Mouse (Mus musculus) erythroblast, embryonic 14.5 days (primary cell): ENCODE measurements around the gene 1500009C09Rik. TPM values are rescaled to one million over a fixed set of nuclear protein-coding genes. Genes with fewer than 3 reads are reported as not detected.

Source experiments
- H3K27me3 ChIP-seq: 2 replicates; pipeline ENCODE4 v1.6.1; 2012; ENCODE audit warnings: inconsistent platforms; ENCODE audit not compliant: control insufficient read depth
- H3K36me3 ChIP-seq: 2 replicates; pipeline ENCODE4 v1.6.1; 2012; ENCODE audit warnings: mild to moderate bottlenecking, inconsistent platforms; ENCODE audit not compliant: control insufficient read depth
- H3K4me1 ChIP-seq: 2 replicates; pipeline ENCODE4 v1.6.1; 2012; ENCODE audit warnings: inconsistent platforms; ENCODE audit not compliant: control insufficient read depth
- H3K4me3 ChIP-seq: replicated peaks from 2 replicates; pipeline ENCODE3; 2012; ENCODE audit warnings: moderate library complexity, mild to moderate bottlenecking, inconsistent platforms
- H3K9me3 ChIP-seq: 2 replicates; pipeline ENCODE4 v1.6.1; 2012; ENCODE audit warnings: low read length, inconsistent platforms, mixed read lengths; ENCODE audit not compliant: control insufficient read depth
- GATA1 ChIP-seq: IDR thresholded peaks from 2 replicates; pipeline ENCODE4 v1.6.1; 2012; ENCODE audit warnings: low read length, inconsistent platforms, mixed read lengths
- TAL1 ChIP-seq: IDR thresholded peaks from 3 replicates; pipeline ENCODE4 v1.6.1; 2012; ENCODE audit warnings: low read length, inconsistent platforms, mixed read lengths
- polyA plus RNA-seq: library from polyadenylated mRNA; stranded (reverse); fragments of >175 nt; gene quantifications from 2 replicates; pipeline ENCODE4 v1.2.3, GENCODE M21; 2012

1500009C09Rik gene
- polyA plus RNA-seq, 1 experiment = not detected

- peaks cover 83% of the 10 kb centered on the region for H3K27me3 ChIP-seq
- H3K36me3 ChIP-seq = peaks cover 20% of the 10 kb centered on the region
- H3K9me3 ChIP-seq = peaks cover 8% of the 10 kb centered on the region; the same call in 1 of the 2 replicates
- peaks cover 7% of the 10 kb centered on the region for H3K4me1 ChIP-seq
- TF ChIP-seq GATA1 = no peak
- no peak for TF ChIP-seq TAL1
- no peak overlapping the region for H3K4me3 ChIP-seq
Measured at GRCm38 (mm10) chr15:82209295-82210050, 42.7 kb upstream of the 1500009C09Rik start.

GRCm38 (mm10) chr15:82210801-82211200, 41.4 kb upstream of the 1500009C09Rik start:
- TF ChIP-seq TAL1 = no peak
- no peak for TF ChIP-seq GATA1

GRCm38 (mm10) chr15:82211281-82211680, 40.9 kb upstream of the 1500009C09Rik start:
- H3K4me3 ChIP-seq = no peak overlapping the region
- H3K36me3 ChIP-seq = peaks cover 2% of the 10 kb centered on the region
- no peak for TF ChIP-seq GATA1
- TF ChIP-seq TAL1 = no peak
- peaks cover 6% of the 10 kb centered on the region for H3K4me1 ChIP-seq
- peaks cover 99% of the 10 kb centered on the region for H3K27me3 ChIP-seq
- H3K9me3 ChIP-seq = peaks cover 8% of the 10 kb centered on the region; the same call in 1 of the 2 replicates

More at GRCm38 (mm10) chr15:82210801-82211200, 41.4 kb upstream of the 1500009C09Rik start:
- Histone ChIP-seq H3K4me1 (peaks cover 7% of the 10 kb centered on the region), H3K9me3 (peaks cover 8% of the 10 kb centered on the region; the same call in 1 of the 2 replicates), H3K4me3 (no peak overlapping the region), H3K27me3 (peaks cover 97% of the 10 kb centered on the region), H3K36me3 (peaks cover 6% of the 10 kb centered on the region)

- Histone ChIP-seq H3K36me3 (no peaks in the 10 kb centered on the region), H3K9me3 (peaks cover 8% of the 10 kb centered on the region; the same call in 1 of the 2 replicates), H3K27me3 (peaks cover 99% of the 10 kb centered on the region), H3K4me1 (peaks cover 4% of the 10 kb centered on the region), H3K4me3 (no peak overlapping the region)
- TF ChIP-seq GATA1 (no peak), TAL1 (no peak)
Measured at GRCm38 (mm10) chr15:82211911-82212751, 40.1 kb upstream of the 1500009C09Rik start.

- Histone ChIP-seq H3K27me3 (peaks cover 97% of the 10 kb centered on the region), H3K9me3 (peaks cover 8% of the 10 kb centered on the region; the same call in 1 of the 2 replicates), H3K4me1 (peaks cover 4% of the 10 kb centered on the region), H3K36me3 (no peaks in the 10 kb centered on the region), H3K4me3 (no peak within 1 kb of the TSS)
- TF ChIP-seq TAL1 = no peak
- no peak for TF ChIP-seq GATA1
Measured at GRCm38 (mm10) chr15:82212752-82213063, 39.5 kb upstream of the 1500009C09Rik start, which contains the start of gene Shisa8. Gene Shisa8 (minus strand): TSS chr15:82212815.

- TF ChIP-seq GATA1 = no peak
- Histone ChIP-seq H3K27me3 (peaks cover 97% of the 10 kb centered on the region), H3K4me3 (no peak overlapping the region), H3K36me3 (no peaks in the 10 kb centered on the region), H3K4me1 (peaks cover 4% of the 10 kb centered on the region), H3K9me3 (peaks cover 8% of the 10 kb centered on the region; the same call in 1 of the 2 replicates)
Measured at GRCm38 (mm10) chr15:82213222-82213621, 39.0 kb upstream of the 1500009C09Rik start.

- Histone ChIP-seq H3K4me3 (no peak overlapping the region), H3K36me3 (no peaks in the 10 kb centered on the region), H3K9me3 (peaks cover 8% of the 10 kb centered on the region; the same call in 1 of the 2 replicates), H3K27me3 (peaks cover 96% of the 10 kb centered on the region), H3K4me1 (peaks cover 4% of the 10 kb centered on the region)
- TF ChIP-seq GATA1 (no peak), TAL1 (no peak)
Measured at GRCm38 (mm10) chr15:82215332-82216046, 36.7 kb upstream of the 1500009C09Rik start.

- Histone ChIP-seq H3K4me1 (peaks cover 4% of the 10 kb centered on the region), H3K27me3 (peaks cover 96% of the 10 kb centered on the region), H3K36me3 (no peaks in the 10 kb centered on the region), H3K4me3 (no peak overlapping the region), H3K9me3 (peaks cover 8% of the 10 kb centered on the region; the same call in 1 of the 2 replicates)
- no peak for TF ChIP-seq TAL1
- TF ChIP-seq GATA1 = no peak
Measured at GRCm38 (mm10) chr15:82216142-82216827, 35.9 kb upstream of the 1500009C09Rik start.
